Mouse (Mus musculus): ENCODE results near the gene Rbfox1.

The Rbfox1 gene

GRCm38 (mm10) chr16:7187788-7188187 lies 1302.6 kb downstream of the Rbfox1 start:
- DNase-seq (ENCODE audit: low read depth, low spot score), result no peak
- H3K36me3 ChIP-seq (ENCODE audit: control insufficient read depth, insufficient read depth, low read length, poor library complexity, severe bottlenecking), result no peaks in the 10 kb centered on the region
- no peaks in the 10 kb centered on the region; the same call in 1 of the 2 replicates for H3K27me3 ChIP-seq (ENCODE audit: control insufficient read depth, insufficient read depth, low read length, poor library complexity, severe bottlenecking)

GRCm38 (mm10) chr16:7193535-7193934 lies 1308.4 kb downstream of the Rbfox1 start:
- no peaks in the 10 kb centered on the region for H3K27me3 ChIP-seq (ENCODE audit: control insufficient read depth, insufficient read depth, low read length, poor library complexity, severe bottlenecking)
- H3K36me3 ChIP-seq (ENCODE audit: control insufficient read depth, insufficient read depth, low read length, poor library complexity, severe bottlenecking), result no peaks in the 10 kb centered on the region
- DNase-seq (ENCODE audit: low read depth, low spot score), result no peak

GRCm38 (mm10) chr16:7197953-7198352 lies 1312.8 kb downstream of the Rbfox1 start:
- no peaks in the 10 kb centered on the region for H3K27me3 ChIP-seq (ENCODE audit: control insufficient read depth, insufficient read depth, low read length, poor library complexity, severe bottlenecking)
- DNase-seq (ENCODE audit: low read depth, low spot score), result no peak
- no peaks in the 10 kb centered on the region for H3K36me3 ChIP-seq (ENCODE audit: control insufficient read depth, insufficient read depth, low read length, poor library complexity, severe bottlenecking)

GRCm38 (mm10) chr16:7200239-7200638 lies 1315.1 kb downstream of the Rbfox1 start:
- no peak for DNase-seq (ENCODE audit: low read depth, low spot score)
- H3K36me3 ChIP-seq (ENCODE audit: control insufficient read depth, insufficient read depth, low read length, poor library complexity, severe bottlenecking), result no peaks in the 10 kb centered on the region
- H3K27me3 ChIP-seq (ENCODE audit: control insufficient read depth, insufficient read depth, low read length, poor library complexity, severe bottlenecking), result no peaks in the 10 kb centered on the region

- DNase-seq (ENCODE audit: low read depth, low spot score), result no peak
- no peaks in the 10 kb centered on the region for H3K27me3 ChIP-seq (ENCODE audit: control insufficient read depth, insufficient read depth, low read length, poor library complexity, severe bottlenecking)
- no peaks in the 10 kb centered on the region for H3K36me3 ChIP-seq (ENCODE audit: control insufficient read depth, insufficient read depth, low read length, poor library complexity, severe bottlenecking)
Measured at GRCm38 (mm10) chr16:7201816-7202215, 1316.7 kb downstream of the Rbfox1 start.

- Histone ChIP-seq H3K27me3 (ENCODE audit: control insufficient read depth, insufficient read depth, low read length, poor library complexity, severe bottlenecking) (no peaks in the 10 kb centered on the region), H3K36me3 (ENCODE audit: control insufficient read depth, insufficient read depth, low read length, poor library complexity, severe bottlenecking) (no peaks in the 10 kb centered on the region)
- DNase-seq (ENCODE audit: low read depth, low spot score), result no peak
Measured at GRCm38 (mm10) chr16:7206116-7206900, 1321.2 kb downstream of the Rbfox1 start.

GRCm38 (mm10) chr16:7207599-7207998 lies 1322.4 kb downstream of the Rbfox1 start:
- Histone ChIP-seq H3K36me3 (ENCODE audit: control insufficient read depth, insufficient read depth, low read length, poor library complexity, severe bottlenecking) (no peaks in the 10 kb centered on the region), H3K27me3 (ENCODE audit: control insufficient read depth, insufficient read depth, low read length, poor library complexity, severe bottlenecking) (no peaks in the 10 kb centered on the region)
- DNase-seq (ENCODE audit: low read depth, low spot score), result no peak

- no peaks in the 10 kb centered on the region for H3K36me3 ChIP-seq (ENCODE audit: control insufficient read depth, insufficient read depth, low read length, poor library complexity, severe bottlenecking)
Measured at GRCm38 (mm10) chr16:7212756-7213155, 1327.6 kb downstream of the Rbfox1 start.

GRCm38 (mm10) chr16:7223265-7223664 lies 1338.1 kb downstream of the Rbfox1 start:
- H3K36me3 ChIP-seq (ENCODE audit: control insufficient read depth, insufficient read depth, low read length, poor library complexity, severe bottlenecking), result no peaks in the 10 kb centered on the region
- DNase-seq (ENCODE audit: low read depth, low spot score), result no peak
- H3K27me3 ChIP-seq (ENCODE audit: control insufficient read depth, insufficient read depth, low read length, poor library complexity, severe bottlenecking), result no peaks in the 10 kb centered on the region

More at GRCm38 (mm10) chr16:7212756-7213155, 1327.6 kb downstream of the Rbfox1 start:
- no peak for DNase-seq (ENCODE audit: low read depth, low spot score)
- H3K27me3 ChIP-seq (ENCODE audit: control insufficient read depth, insufficient read depth, low read length, poor library complexity, severe bottlenecking), result no peaks in the 10 kb centered on the region

- no peaks in the 10 kb centered on the region for H3K36me3 ChIP-seq (ENCODE audit: control insufficient read depth, insufficient read depth, low read length, poor library complexity, severe bottlenecking)
- DNase-seq (ENCODE audit: low read depth, low spot score), result no peak
- no peaks in the 10 kb centered on the region for H3K27me3 ChIP-seq (ENCODE audit: control insufficient read depth, insufficient read depth, low read length, poor library complexity, severe bottlenecking)
Measured at GRCm38 (mm10) chr16:7226000-7226399, 1340.8 kb downstream of the Rbfox1 start.

- H3K27me3 ChIP-seq (ENCODE audit: control insufficient read depth, insufficient read depth, low read length, poor library complexity, severe bottlenecking), result no peaks in the 10 kb centered on the region
- H3K36me3 ChIP-seq (ENCODE audit: control insufficient read depth, insufficient read depth, low read length, poor library complexity, severe bottlenecking), result no peaks in the 10 kb centered on the region
- DNase-seq (ENCODE audit: low read depth, low spot score), result no peak
Measured at GRCm38 (mm10) chr16:7228246-7228645, 1343.1 kb downstream of the Rbfox1 start.

- Histone ChIP-seq H3K36me3 (ENCODE audit: control insufficient read depth, insufficient read depth, low read length, poor library complexity, severe bottlenecking) (no peaks in the 10 kb centered on the region), H3K27me3 (ENCODE audit: control insufficient read depth, insufficient read depth, low read length, poor library complexity, severe bottlenecking) (no peaks in the 10 kb centered on the region)
- no peak for DNase-seq (ENCODE audit: low read depth, low spot score)
Measured at GRCm38 (mm10) chr16:7229232-7229631, 1344.1 kb downstream of the Rbfox1 start.

- no peak for DNase-seq (ENCODE audit: low read depth, low spot score)
- no peaks in the 10 kb centered on the region for H3K36me3 ChIP-seq (ENCODE audit: control insufficient read depth, insufficient read depth, low read length, poor library complexity, severe bottlenecking)
- no peaks in the 10 kb centered on the region for H3K27me3 ChIP-seq (ENCODE audit: control insufficient read depth, insufficient read depth, low read length, poor library complexity, severe bottlenecking)
Measured at GRCm38 (mm10) chr16:7241627-7242026, 1356.5 kb downstream of the Rbfox1 start.

GRCm38 (mm10) chr16:7242501-7242900 lies 1357.3 kb downstream of the Rbfox1 start:
- H3K27me3 ChIP-seq (ENCODE audit: control insufficient read depth, insufficient read depth, low read length, poor library complexity, severe bottlenecking), result no peaks in the 10 kb centered on the region
- H3K36me3 ChIP-seq (ENCODE audit: control insufficient read depth, insufficient read depth, low read length, poor library complexity, severe bottlenecking), result no peaks in the 10 kb centered on the region
- no peak for DNase-seq (ENCODE audit: low read depth, low spot score)

- DNase-seq (ENCODE audit: low read depth, low spot score), result no peak
- Histone ChIP-seq H3K36me3 (ENCODE audit: control insufficient read depth, insufficient read depth, low read length, poor library complexity, severe bottlenecking) (no peaks in the 10 kb centered on the region), H3K27me3 (ENCODE audit: control insufficient read depth, insufficient read depth, low read length, poor library complexity, severe bottlenecking) (no peaks in the 10 kb centered on the region)
Measured at GRCm38 (mm10) chr16:7244382-7244781, 1359.2 kb downstream of the Rbfox1 start.

- Histone ChIP-seq H3K36me3 (ENCODE audit: control insufficient read depth, insufficient read depth, low read length, poor library complexity, severe bottlenecking) (no peaks in the 10 kb centered on the region), H3K27me3 (ENCODE audit: control insufficient read depth, insufficient read depth, low read length, poor library complexity, severe bottlenecking) (no peaks in the 10 kb centered on the region)
- no peak for DNase-seq (ENCODE audit: low read depth, low spot score)
Measured at GRCm38 (mm10) chr16:7251696-7252095, 1366.5 kb downstream of the Rbfox1 start.

Data from splenic B cell, adult 2 months (primary cell).